In the genomic region with DNA sequence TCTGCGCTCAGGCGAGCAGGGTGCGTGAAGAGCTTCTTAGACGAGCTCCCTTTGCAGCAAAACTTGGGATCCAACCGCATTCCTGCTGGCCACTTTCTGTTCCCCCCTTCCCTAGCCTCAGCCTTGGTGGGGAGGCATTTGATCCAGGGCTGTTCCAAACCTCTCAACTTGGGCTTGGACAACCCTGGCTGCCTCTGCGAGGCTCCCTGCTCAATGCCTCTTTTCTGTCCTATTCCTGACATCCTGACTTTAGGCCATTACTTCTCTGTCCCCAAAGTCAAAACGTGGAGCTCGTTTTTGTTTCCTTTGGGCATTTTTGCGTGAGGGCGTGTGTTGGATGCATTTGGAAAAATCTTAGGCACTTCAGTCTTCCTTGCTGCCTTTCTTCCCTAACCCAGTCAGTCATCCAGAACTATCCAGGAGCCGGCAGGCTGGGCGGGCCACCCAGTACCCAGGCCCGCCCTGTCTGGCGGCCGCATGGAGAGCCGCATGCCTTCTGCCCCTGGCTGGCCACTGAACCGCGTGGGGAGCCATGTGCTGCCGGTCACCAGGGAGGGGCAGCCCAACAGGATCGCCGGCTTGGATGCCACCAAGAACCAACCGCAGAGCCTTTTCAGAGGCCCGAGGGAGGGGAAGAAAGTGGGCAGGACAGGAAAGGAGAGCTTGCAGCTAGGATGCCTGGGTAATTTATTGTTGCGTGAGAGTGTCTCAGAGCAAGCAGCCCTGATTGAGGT, we compare ENCODE assay signal across 8 mouse cellular contexts. TPM values are rescaled to one million over a fixed set of nuclear protein-coding genes. Genes with fewer than 3 reads are reported as not detected.
DNase-seq lines count a peak whose midpoint lies in the region; ATAC-seq and TF ChIP-seq lines count a peak whose summit lies in the region.

No protein-coding gene starts in this region.

- H3K4me1 ChIP-seq in hindbrain, embryonic 12.5 days = peaks cover 10% of the 10 kb centered on the region
- peaks cover 3% of the 10 kb centered on the region; the same call in 1 of the 2 replicates for H3K4me1 ChIP-seq in lung, embryonic 16.5 days (replicated peaks; ENCODE audit: control insufficient read depth, insufficient read depth, low read length)
- H3K4me1 ChIP-seq in olfactory bulb, adult 2 months (ENCODE audit: control insufficient read depth, insufficient read depth, low read length) = peaks cover 6% of the 10 kb centered on the region; the same call in 1 of the 2 replicates

- H3K4me3 ChIP-seq in hindbrain, embryonic 12.5 days = 0 out of 2 replicates have a peak overlapping the region, but pooled peaks have one; percentile 7
- no peak overlapping the region for H3K4me3 ChIP-seq in lung, embryonic 16.5 days (ENCODE audit: low read length)
- peak overlapping the region; percentile 22; the same call in 1 of the 2 replicates for H3K4me3 ChIP-seq in olfactory bulb, adult 2 months (ENCODE audit: insufficient read depth, low read depth, low read length)

- TF ChIP-seq CTCF in olfactory bulb, adult 2 months (IDR thresholded peaks at IDR 0.05; ENCODE audit: insufficient read depth, low read depth, low read length) = no peak

- 36% methylated on average over 24 of the region's 24 CpGs for WGBS in hindbrain, embryonic 12.5 days
- 33% methylated on average over 24 of the region's 24 CpGs for WGBS in lung, embryonic 16.5 days
- WGBS in olfactory bulb, adult 2 months = 46% methylated on average over 24 of the region's 24 CpGs

- peak; percentile 1 for DNase-seq in R1 (ENCODE audit: low read depth, low spot score)
- peak; percentile 44 for DNase-seq in cerebellum, adult 9-10 months
- peak; percentile 87 for DNase-seq in gastrocnemius, adult 18-20 months (ENCODE audit: low spot score)
- peak; percentile 28 to 61 for DNase-seq in layer of hippocampus, postnatal 14 days (ENCODE audit: low spot score in 2 of 2)
- DNase-seq in thymus, postnatal 0 days (ENCODE audit: low spot score) = no peak

- no peaks in the 10 kb centered on the region for H3K36me3 ChIP-seq in hindbrain, embryonic 12.5 days
- H3K36me3 ChIP-seq in lung, embryonic 16.5 days (ENCODE audit: control insufficient read depth, insufficient read depth, low read length) = no peaks in the 10 kb centered on the region

- peaks cover 55% of the 10 kb centered on the region for H3K27me3 ChIP-seq in hindbrain, embryonic 12.5 days
- H3K27me3 ChIP-seq in lung, embryonic 16.5 days (ENCODE audit: control insufficient read depth, insufficient read depth, low read depth, low read length) = no peaks in the 10 kb centered on the region

- peak overlapping the region; percentile 43 for H3K4me2 ChIP-seq in hindbrain, embryonic 12.5 days (replicated peaks)
- peak overlapping the region; percentile 36 for H3K4me2 ChIP-seq in lung, embryonic 16.5 days (ENCODE audit: low read depth, low read length)

- H3K27ac ChIP-seq in hindbrain, embryonic 12.5 days = no peak overlapping the region
- H3K27ac ChIP-seq in lung, embryonic 16.5 days (ENCODE audit: low read length) = peak overlapping the region; percentile 26
- H3K27ac ChIP-seq in olfactory bulb, adult 2 months (ENCODE audit: insufficient read depth, low read depth, low read length) = no peak overlapping the region

- no peak overlapping the region for H3K9ac ChIP-seq in hindbrain, embryonic 12.5 days
- peak overlapping the region; percentile 53; the same call in 1 of the 2 replicates for H3K9ac ChIP-seq in lung, embryonic 16.5 days (ENCODE audit: low read length)

- ATAC-seq in hindbrain, embryonic 12.5 days (ENCODE audit: low FRiP score) = peak; percentile 63; the same call in 1 of the 2 replicates
- ATAC-seq in lung, embryonic 16.5 days (ENCODE audit: low read depth) = peak; percentile 88

- no peaks in the 10 kb centered on the region for H3K9me3 ChIP-seq in hindbrain, embryonic 12.5 days (replicated peaks)
- no peaks in the 10 kb centered on the region for H3K9me3 ChIP-seq in lung, embryonic 16.5 days (ENCODE audit: control insufficient read depth, low read length)

- no peak for TF ChIP-seq POLR2A in olfactory bulb, adult 2 months (IDR thresholded peaks at IDR 0.05; ENCODE audit: insufficient read depth, low read depth, low read length)

RNA-seq across cellular contexts. Expression of gene Prps1, which starts 54.5 kb away (rescaled TPM):
- total RNA-seq in gastrocnemius, adult 18-20 months (2021) = 10 to 100 TPM; 38.4 to 40.8 TPM
- polyA plus RNA-seq in hindbrain, embryonic 12.5 days (2016; fragmentation: Nextera tagmentation; extraction: Ambion mirVana) = 56.1 and 56.9 TPM in 2 replicates
- total RNA-seq in layer of hippocampus, postnatal 14 days (2021) = 10 to 100 TPM; 58.7 to 66.4 TPM
- polyA plus RNA-seq in lung, embryonic 16.5 days (2015; fragmentation: Nextera tagmentation; extraction: Ambion mirVana) = 33.4 and 35.0 TPM in 2 replicates
- not detected in 2 replicates for polyA plus RNA-seq in olfactory bulb, adult 2 months (2012; ENCODE audit: insufficient read depth, insufficient read length, low replicate concordance, missing spikeins)
- polyA plus RNA-seq in thymus, postnatal 0 days (2015; fragmentation: Nextera tagmentation; extraction: Ambion mirVana) = 71.9 and 72.7 TPM in 2 replicates
